Mouse (Mus musculus) megakaryocyte-erythroid progenitor cell, adult 5-6 weeks (primary cell): ENCODE measurements around the gene Cd55. TPM values are rescaled to one million over a fixed set of nuclear protein-coding genes. Genes with fewer than 3 reads are reported as not detected.
A peak's percentile ranks its signal among the peaks of the same experiment; 100 is the strongest.
"Not testable (repeated sequence)": the region's sequence is repeated elsewhere in the genome, so short reads cannot be mapped to it uniquely, and the experiment has no call there.

Source experiments
- ATAC-seq: replicated peaks from 2 replicates; pipeline ENCODE4 v1.8.0; 2016; ENCODE audit warnings: mild to moderate bottlenecking, inconsistent platforms; ENCODE audit not compliant: severe bottlenecking, poor library complexity, low FRiP score, low TSS enrichment
- total RNA-seq, 2 experiments: library from RNA; stranded (forward) in 1 of 2; stranded (reverse) in 1 of 2; fragments of 200-1000, 215-1000 nt in 1 of 2; fragments of >200 nt in 1 of 2; fragmentation: Nextera tagmentation in 1 of 2; gene quantifications; 2 replicates each; pipeline ENCODE4 v1.2.3; 2014 to 2017

Cd55 gene
- total RNA-seq (2014; fragmentation: Nextera tagmentation), result 71.9 and 85.0 TPM in 2 replicates
- 39.8 and 54.7 TPM in 2 replicates for total RNA-seq (2017)

GRCm38 (mm10) chr1:130462084-130462861 lies at the start of gene Cd55:
Gene Cd55 (minus strand): TSS chr1:130462744.
- ATAC-seq, result peak; percentile 91

GRCm38 (mm10) chr1:130511823-130512370 lies 49.4 kb upstream of the Cd55 start:
- no peak for ATAC-seq

GRCm38 (mm10) chr1:130508957-130509350 lies 46.4 kb upstream of the Cd55 start:
- no peak for ATAC-seq

GRCm38 (mm10) chr1:130508030-130508956 lies 45.7 kb upstream of the Cd55 start:
- ATAC-seq, result peak; percentile 91

GRCm38 (mm10) chr1:130507408-130507807 lies 44.9 kb upstream of the Cd55 start:
- no peak for ATAC-seq

DNA sequence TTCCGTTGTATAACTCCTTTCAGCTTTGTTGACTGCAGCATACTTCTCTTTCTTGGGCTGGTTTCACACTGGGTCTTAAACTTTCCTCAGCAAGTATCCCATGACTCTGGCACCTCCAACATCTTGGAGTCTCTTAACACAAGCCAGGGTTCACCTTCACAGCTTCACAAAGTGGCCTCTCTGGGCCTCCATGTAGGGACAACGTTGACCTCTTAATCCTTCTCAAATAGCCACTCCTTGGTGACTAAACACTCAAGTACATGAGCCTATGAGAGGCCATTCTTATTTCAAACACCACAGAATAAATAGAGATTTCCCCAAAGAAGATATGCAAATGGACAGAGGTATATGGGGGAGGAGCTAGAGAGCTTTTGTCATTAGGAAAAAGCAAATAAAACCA lies 37.4 kb upstream of the Cd55 start:
- ATAC-seq, result no peak

DNA sequence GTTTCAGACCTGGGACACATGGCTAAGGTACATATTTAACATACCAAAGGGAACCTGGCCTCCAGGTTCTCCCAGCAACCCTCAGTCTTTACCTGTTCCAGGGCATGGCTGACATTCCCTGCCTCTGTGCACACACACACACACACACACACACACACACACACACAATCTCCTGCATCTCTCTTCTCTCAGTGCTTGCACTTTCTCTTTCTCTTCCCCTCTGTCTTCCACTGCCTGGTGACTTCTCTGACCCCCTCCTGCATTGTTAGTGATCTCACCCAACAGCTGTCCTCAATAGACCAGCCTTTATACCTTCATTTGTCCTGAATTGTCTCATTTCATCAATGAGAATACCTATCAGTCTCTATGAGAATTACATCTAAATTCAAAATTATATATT lies 35.8 kb upstream of the Cd55 start:
- no peak for ATAC-seq

- ATAC-seq, result peak; percentile 73
Observed at GRCm38 (mm10) chr1:130486816-130487545, 24.4 kb upstream of the Cd55 start.

GRCm38 (mm10) chr1:130485828-130486620 lies 23.5 kb upstream of the Cd55 start:
- no peak for ATAC-seq

DNA sequence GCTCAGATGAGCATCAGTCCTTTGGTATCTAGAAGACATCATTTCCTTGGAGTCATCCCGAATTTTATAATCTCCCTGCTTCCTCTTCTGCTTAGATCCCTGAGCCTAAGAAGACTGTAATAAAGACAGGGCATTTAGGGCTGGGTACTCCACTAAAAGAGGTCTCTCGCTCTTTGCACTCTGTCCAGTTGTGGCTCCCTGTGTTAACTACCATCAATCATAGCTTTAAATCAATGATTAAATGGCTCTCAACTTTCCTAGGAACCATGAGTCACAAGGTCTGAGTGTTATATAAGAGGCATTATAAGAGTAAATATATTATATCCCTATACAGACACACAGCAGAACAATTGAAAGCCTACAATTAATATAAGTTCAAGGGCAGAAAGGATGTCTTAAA lies 22.8 kb upstream of the Cd55 start:
- no peak for ATAC-seq

GRCm38 (mm10) chr1:130474936-130475335 lies 12.4 kb upstream of the Cd55 start:
- no peak for ATAC-seq

- ATAC-seq, result peak; percentile 32; the same call in 1 of the 2 replicates
Observed at GRCm38 (mm10) chr1:130474226-130474625, 11.7 kb upstream of the Cd55 start.

- ATAC-seq, result no peak
Observed at GRCm38 (mm10) chr1:130470074-130470473, 7.5 kb upstream of the Cd55 start.

GRCm38 (mm10) chr1:130467453-130467852 lies 4.9 kb upstream of the Cd55 start:
- no peak for ATAC-seq

DNA sequence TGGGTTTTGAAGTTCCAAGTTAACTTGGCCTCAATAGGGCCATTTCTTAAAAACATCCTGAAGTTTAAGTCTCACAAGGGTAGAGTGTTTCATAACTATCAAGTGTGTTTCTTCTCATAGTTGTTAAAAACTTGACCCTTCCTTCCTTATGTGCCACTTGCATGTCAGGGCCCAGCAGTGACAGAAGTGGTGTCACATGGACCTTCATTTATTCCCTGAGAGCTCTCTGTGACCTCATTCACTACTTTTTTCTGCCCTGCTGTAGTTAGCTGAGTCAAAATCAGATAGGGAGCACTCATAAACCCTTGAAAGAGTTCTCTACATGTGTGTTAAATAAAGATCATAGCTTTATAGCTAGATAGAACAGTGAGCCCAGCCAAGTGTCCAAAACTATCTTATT lies 1.6 kb upstream of the Cd55 start:
- ATAC-seq, result no peak

- ATAC-seq, result peak; percentile 3; the same call in 1 of the 2 replicates
Observed at GRCm38 (mm10) chr1:130462867-130463266, 323 bp upstream of the Cd55 start.

GRCm38 (mm10) chr1:130455111-130455510 lies 7.4 kb downstream of the Cd55 start:
- ATAC-seq, result no peak

GRCm38 (mm10) chr1:130442930-130443329 lies 19.6 kb downstream of the Cd55 start:
- ATAC-seq, result not testable (repeated sequence)

DNA sequence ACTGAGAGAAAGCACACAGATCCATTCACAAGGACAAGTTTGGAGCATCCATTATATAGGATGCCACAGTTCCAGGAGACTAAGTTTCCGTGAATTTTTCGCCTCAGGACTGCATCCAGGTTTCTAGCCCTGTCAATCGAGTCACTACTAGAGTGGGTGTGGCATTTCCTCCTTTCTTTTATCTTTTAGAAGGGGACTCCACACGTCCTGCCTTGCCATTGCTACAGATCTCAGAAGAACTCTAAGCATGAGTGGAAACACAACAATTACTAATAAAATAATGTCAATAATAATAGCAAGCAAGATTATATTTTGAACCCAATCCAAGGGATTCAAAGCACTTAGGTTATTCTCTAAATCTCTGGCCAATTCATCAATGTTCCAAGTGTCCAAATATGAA lies 31.6 kb downstream of the Cd55 start:
- no peak for ATAC-seq
